Mouse (Mus musculus) megakaryocyte, embryonic 14.5 days (primary cell): Measurements from ENCODE around the gene Peli2.

Experiments used
- FLI1 ChIP-seq: IDR thresholded peaks from 2 replicates; pipeline ENCODE4 v1.6.1; 2012; ENCODE audit warnings: low read length, inconsistent platforms, mixed read lengths
- GATA1 ChIP-seq: IDR thresholded peaks from 3 replicates; pipeline ENCODE4 v1.6.1; 2012; ENCODE audit warnings: mixed read lengths, low read length, inconsistent platforms, borderline replicate concordance

DNA sequence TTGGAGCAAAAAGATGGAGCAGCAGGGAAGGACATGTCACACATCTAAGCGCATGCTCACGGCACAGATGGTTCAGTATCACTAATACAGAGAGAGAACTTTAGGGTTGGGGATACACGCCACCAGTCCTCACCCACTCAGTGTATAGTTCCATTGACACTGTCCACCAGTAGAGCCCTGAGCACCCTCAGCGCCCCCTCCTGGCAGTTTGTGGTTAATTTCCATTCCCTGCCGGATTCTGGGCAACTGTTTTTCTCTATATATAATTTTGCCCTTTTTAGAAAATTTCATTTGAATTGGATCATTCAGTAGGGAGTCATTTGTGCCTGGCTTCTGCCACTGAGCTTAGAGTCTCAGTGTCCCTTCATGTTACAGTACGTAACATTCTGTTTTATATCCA, 27.1 kb downstream of the Peli2 start:
- TF ChIP-seq GATA1: no peak
- no peak for TF ChIP-seq FLI1
